Mouse (Mus musculus) C2C12 (cell line): ENCODE measurements around the gene Glb1.

Source experiments
- CEBPB ChIP-seq: IDR thresholded peaks from one replicate; pipeline ENCODE4 v1.6.1; 2011; ENCODE audit warnings: low read depth, mild to moderate bottlenecking, control low read depth, moderate library complexity
- CTCF ChIP-seq: IDR thresholded peaks from one replicate; pipeline ENCODE4 v1.5.1; 2011; ENCODE audit not compliant: control insufficient read depth, insufficient read depth, insufficient read length
- FOSL1 ChIP-seq: IDR thresholded peaks from one replicate; pipeline ENCODE4 v1.8.0; 2011; ENCODE audit warnings: mild to moderate bottlenecking, low read length; ENCODE audit not compliant: poor library complexity, insufficient read depth, severe bottlenecking
- MAX ChIP-seq: IDR thresholded peaks from one replicate; pipeline ENCODE4 v1.6.1; 2011; ENCODE audit warnings: mild to moderate bottlenecking, control low read depth
- MYOD1 ChIP-seq: IDR thresholded peaks from one replicate; pipeline ENCODE4 v1.6.1; 2011; ENCODE audit warnings: low read depth; ENCODE audit not compliant: control insufficient read depth, insufficient read length
- MYOG ChIP-seq: IDR thresholded peaks from one replicate; pipeline ENCODE4 v1.6.1; 2011; ENCODE audit not compliant: control insufficient read depth, insufficient read length; ENCODE audit errors: extremely low read depth
- USF1 ChIP-seq: IDR thresholded peaks from one replicate; pipeline ENCODE4 v1.6.1; 2011; ENCODE audit warnings: low read depth, mild to moderate bottlenecking, control low read depth, moderate library complexity

DNA sequence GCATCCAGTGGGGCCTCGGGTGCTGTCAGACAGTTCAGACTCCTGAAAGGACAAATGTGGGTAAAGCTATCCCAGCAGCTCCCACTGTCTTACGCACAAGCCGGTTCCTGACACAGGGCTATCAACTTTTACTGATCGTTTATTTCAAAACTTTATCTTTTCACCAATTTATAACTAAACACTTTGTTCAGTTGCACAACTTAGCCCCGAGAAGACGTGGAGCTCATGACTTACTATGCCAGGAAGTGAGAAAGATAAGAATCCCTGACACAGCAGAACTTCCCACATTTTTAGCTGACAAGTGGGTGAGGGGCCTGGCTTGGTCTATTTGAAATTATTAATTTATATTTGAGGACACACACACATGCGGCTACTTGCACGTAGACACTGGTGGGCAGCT lies 6.2 kb upstream of the Glb1 start:
- TF ChIP-seq MAX = no peak
- TF ChIP-seq CTCF = no peak
- no peak for TF ChIP-seq MYOG
- TF ChIP-seq USF1 = no peak
- TF ChIP-seq MYOD1 = no peak
- no peak for TF ChIP-seq CEBPB
- TF ChIP-seq FOSL1 = no peak
